Mouse (Mus musculus): ENCODE measurements around the gene Dglucy. TPM values are rescaled to one million over a fixed set of nuclear protein-coding genes. Genes with fewer than 3 reads are reported as not detected.
"Not testable (repeated sequence)": the region's sequence is repeated elsewhere in the genome, so short reads cannot be mapped to it uniquely, and the experiment has no call there.

Dglucy gene
- polyA plus RNA-seq, 1 experiment = 12.0 TPM

GRCm38 (mm10) chr12:100780416-100780815 is 1.6 kb downstream of the Dglucy start:
- no peak for DNase-seq (ENCODE audit: low read depth)

GRCm38 (mm10) chr12:100781428-100782120 is 2.7 kb downstream of the Dglucy start:
- DNase-seq (ENCODE audit: low read depth) = no peak

- no peak for DNase-seq (ENCODE audit: low read depth)
Observed at GRCm38 (mm10) chr12:100784152-100784551, 5.3 kb downstream of the Dglucy start.

GRCm38 (mm10) chr12:100785344-100785743 is 6.5 kb downstream of the Dglucy start:
- no peak for DNase-seq (ENCODE audit: low read depth)

GRCm38 (mm10) chr12:100789981-100790550 is 11.2 kb downstream of the Dglucy start:
- DNase-seq (ENCODE audit: low read depth) = no peak

- DNase-seq (ENCODE audit: low read depth) = no peak
Observed at GRCm38 (mm10) chr12:100791425-100791824, 12.6 kb downstream of the Dglucy start.

- no peak for DNase-seq (ENCODE audit: low read depth)
Observed at GRCm38 (mm10) chr12:100794450-100795230, 15.8 kb downstream of the Dglucy start.

GRCm38 (mm10) chr12:100795390-100796036 is 16.7 kb downstream of the Dglucy start:
- DNase-seq (ENCODE audit: low read depth) = no peak

- not testable (repeated sequence) for DNase-seq (ENCODE audit: low read depth)
Observed at GRCm38 (mm10) chr12:100803391-100803790, 24.5 kb downstream of the Dglucy start.

GRCm38 (mm10) chr12:100807280-100807679 is 28.4 kb downstream of the Dglucy start:
- DNase-seq (ENCODE audit: low read depth) = no peak

- no peak for DNase-seq (ENCODE audit: low read depth)
Observed at GRCm38 (mm10) chr12:100808609-100809280, 29.9 kb downstream of the Dglucy start.

GRCm38 (mm10) chr12:100810542-100810941 is 31.7 kb downstream of the Dglucy start:
- DNase-seq (ENCODE audit: low read depth) = no peak

GRCm38 (mm10) chr12:100813901-100814300 is 35.0 kb downstream of the Dglucy start:
- no peak for DNase-seq (ENCODE audit: low read depth)

GRCm38 (mm10) chr12:100814671-100815070 is 35.8 kb downstream of the Dglucy start:
- no peak for DNase-seq (ENCODE audit: low read depth)

- no peak for DNase-seq (ENCODE audit: low read depth)
Observed at GRCm38 (mm10) chr12:100816906-100817305, 38.0 kb downstream of the Dglucy start.

GRCm38 (mm10) chr12:100819965-100820364 is 41.1 kb downstream of the Dglucy start:
- no peak for DNase-seq (ENCODE audit: low read depth)

GRCm38 (mm10) chr12:100831021-100831420 is 52.2 kb downstream of the Dglucy start:
- DNase-seq (ENCODE audit: low read depth) = peak; percentile 26

GRCm38 (mm10) chr12:100831629-100832325 is 52.9 kb downstream of the Dglucy start:
- no peak for DNase-seq (ENCODE audit: low read depth)

- DNase-seq (ENCODE audit: low read depth) = no peak
Observed at GRCm38 (mm10) chr12:100837208-100837607, 58.4 kb downstream of the Dglucy start.

GRCm38 (mm10) chr12:100839079-100839600 is 60.3 kb downstream of the Dglucy start:
- no peak for DNase-seq (ENCODE audit: low read depth)

- no peak for DNase-seq (ENCODE audit: low read depth)
Observed at GRCm38 (mm10) chr12:100839926-100840325, 61.1 kb downstream of the Dglucy start.
